Mouse (Mus musculus): Measurements from ENCODE around the gene Fam13c.

GRCm38 (mm10) chr10:70458574-70459263 lies 18.4 kb downstream of the Fam13c start:
- TF ChIP-seq CTCF (IDR thresholded peaks at IDR 0.05; ENCODE audit: insufficient read depth, low read depth, low read length) (no peak), POLR2A (IDR thresholded peaks at IDR 0.05; ENCODE audit: insufficient read depth, low read depth, low read length) (no peak)

Data from olfactory bulb, adult 2 months (tissue).